Mouse (Mus musculus): ENCODE data around the gene Map2k7.

The Map2k7 gene

GRCm38 (mm10) chr8:4259125-4259804 lies 20.7 kb downstream of the Map2k7 start, which contains the start of gene Ctxn1:
Ctxn1 (minus strand) TSS chr8:4259274.
- DNase-seq = peak; percentile 97

GRCm38 (mm10) chr8:4259805-4260170 lies 21.2 kb downstream of the Map2k7 start:
- no peak for DNase-seq

- no peak for DNase-seq
Measured at GRCm38 (mm10) chr8:4263105-4263791, 24.7 kb downstream of the Map2k7 start.

- DNase-seq = no peak
Measured at GRCm38 (mm10) chr8:4265160-4265914, 26.8 kb downstream of the Map2k7 start.

GRCm38 (mm10) chr8:4267627-4268026 lies 29.1 kb downstream of the Map2k7 start:
- DNase-seq = peak; percentile 27

- no peak for DNase-seq
Measured at GRCm38 (mm10) chr8:4269609-4270008, 31.1 kb downstream of the Map2k7 start.

GRCm38 (mm10) chr8:4275275-4276110 lies 37.0 kb downstream of the Map2k7 start, which contains the start of gene Timm44:
Timm44 (minus strand) TSS chr8:4275913.
- DNase-seq = peak; percentile 97

- DNase-seq = no peak
Measured at GRCm38 (mm10) chr8:4276111-4276465, 37.5 kb downstream of the Map2k7 start.

- no peak for DNase-seq
Measured at GRCm38 (mm10) chr8:4292738-4293137, 54.2 kb downstream of the Map2k7 start.

Measured in kidney, postnatal 14 days (tissue).